Mouse (Mus musculus) ES-Bruce4 (cell line): ENCODE data around the gene Sez6.

Experiments
- CTCF ChIP-seq: IDR thresholded peaks from one replicate; pipeline ENCODE4 v1.8.1; 2011; ENCODE audit warnings: low read depth, low read length
- EP300 ChIP-seq: IDR thresholded peaks from 2 replicates; pipeline ENCODE4 v1.6.1; 2011; ENCODE audit warnings: low read depth, low read length; ENCODE audit not compliant: insufficient read depth

DNA sequence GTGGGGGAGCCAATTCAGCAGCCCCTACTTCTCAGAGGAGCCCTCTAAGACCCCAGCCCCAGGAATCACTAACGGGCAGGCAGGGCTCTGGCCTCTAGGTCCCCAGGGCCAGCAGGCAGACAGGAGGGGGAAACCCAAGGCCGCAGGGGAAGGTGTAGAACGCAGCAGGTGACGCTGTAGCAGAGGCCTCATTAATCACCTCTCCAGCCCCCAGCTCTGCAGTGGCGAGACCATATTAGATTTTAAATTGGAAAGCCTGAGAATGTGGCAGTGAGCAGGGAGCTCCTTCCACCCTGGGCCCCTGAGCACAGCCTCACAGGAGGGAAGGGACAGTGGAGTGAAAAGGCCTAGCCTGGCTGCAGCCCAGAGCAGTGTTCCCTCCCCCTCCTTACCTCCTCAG is 11.6 kb downstream of the Sez6 start:
- TF ChIP-seq CTCF (no peak), EP300 (no peak)
